Mouse (Mus musculus) megakaryocyte, embryonic 14.5 days (primary cell): ENCODE data around the gene Mllt10. TPM values are rescaled to one million over a fixed set of nuclear protein-coding genes. Genes with fewer than 3 reads are reported as not detected.
A peak's percentile ranks its signal among the peaks of the same experiment; 100 is the strongest.

Experiments
- H3K27me3 ChIP-seq: replicated peaks from 2 replicates; pipeline ENCODE3; 2012; ENCODE audit warnings: inconsistent platforms
- H3K36me3 ChIP-seq: replicated peaks from 2 replicates; pipeline ENCODE3; 2012; ENCODE audit warnings: low read length, inconsistent platforms, mixed read lengths
- H3K4me1 ChIP-seq: 2 replicates; pipeline ENCODE4 v1.6.1; 2012; ENCODE audit warnings: inconsistent platforms
- H3K4me3 ChIP-seq: replicated peaks from 2 replicates; pipeline ENCODE3; 2012; ENCODE audit warnings: moderate library complexity, mild to moderate bottlenecking, inconsistent platforms
- H3K9me3 ChIP-seq: 2 replicates; pipeline ENCODE4 v1.6.1; 2012; ENCODE audit warnings: inconsistent platforms
- FLI1 ChIP-seq: IDR thresholded peaks from 2 replicates; pipeline ENCODE4 v1.6.1; 2012; ENCODE audit warnings: low read length, inconsistent platforms, mixed read lengths
- GATA1 ChIP-seq: IDR thresholded peaks from 3 replicates; pipeline ENCODE4 v1.6.1; 2012; ENCODE audit warnings: mixed read lengths, low read length, inconsistent platforms, borderline replicate concordance
- polyA plus RNA-seq: library from polyadenylated mRNA; stranded (reverse); fragments of >175 nt; gene quantifications from 2 replicates; pipeline ENCODE4 v1.2.3, GENCODE M21; 2012; ENCODE audit warnings: low replicate concordance; ENCODE audit not compliant: insufficient read depth

The Mllt10 gene
- polyA plus RNA-seq, 1 experiment: 5.1 TPM

GRCm38 (mm10) chr2:18232883-18233567 lies 178.0 kb downstream of the Mllt10 start:
- H3K4me3 ChIP-seq: peak overlapping the region; percentile 18
- H3K27me3 ChIP-seq: no peaks in the 10 kb centered on the region
- H3K9me3 ChIP-seq: no peaks in the 10 kb centered on the region
- peaks cover 23% of the 10 kb centered on the region for H3K36me3 ChIP-seq
- H3K4me1 ChIP-seq: peaks cover 16% of the 10 kb centered on the region
- TF ChIP-seq FLI1: no peak

GRCm38 (mm10) chr2:18235524-18235923 lies 180.5 kb downstream of the Mllt10 start:
- H3K9me3 ChIP-seq: no peaks in the 10 kb centered on the region
- no peak overlapping the region for H3K4me3 ChIP-seq
- TF ChIP-seq GATA1 (no peak), FLI1 (no peak)
- H3K27me3 ChIP-seq: no peaks in the 10 kb centered on the region
- H3K4me1 ChIP-seq: peaks cover 12% of the 10 kb centered on the region
- H3K36me3 ChIP-seq: peaks cover 13% of the 10 kb centered on the region

GRCm38 (mm10) chr2:18249224-18249623 lies 194.2 kb downstream of the Mllt10 start:
- H3K36me3 ChIP-seq: peaks cover 21% of the 10 kb centered on the region
- H3K9me3 ChIP-seq: peaks cover 6% of the 10 kb centered on the region; the same call in 1 of the 2 replicates
- peak overlapping the region; percentile 65 for H3K4me3 ChIP-seq
- TF ChIP-seq GATA1: no peak
- no peak for TF ChIP-seq FLI1
- H3K4me1 ChIP-seq: peaks cover 7% of the 10 kb centered on the region
- no peaks in the 10 kb centered on the region for H3K27me3 ChIP-seq

Other genes starting within 250 kb of the Mllt10 start
- not detected in 2 replicates for gene H2al2a, start 58.3 kb upstream of the Mllt10 start, polyA plus RNA-seq
- gene A930004D18Rik, start 17.5 kb upstream of the Mllt10 start, polyA plus RNA-seq: 0.12 and 1.7 TPM in 2 replicates
- 0.04 and 1.8 TPM in 2 replicates for gene Skida1, start 6.2 kb upstream of the Mllt10 start, polyA plus RNA-seq